Mouse (Mus musculus) ES-E14 (cell line): ENCODE data around the gene Cacna1e.

Source experiments
- CHD2 ChIP-seq: IDR thresholded peaks from 2 replicates; pipeline ENCODE4 v1.6.1; 2014; ENCODE audit warnings: mild to moderate bottlenecking, low read depth, low read length, inconsistent platforms
- HCFC1 ChIP-seq: IDR thresholded peaks from 2 replicates; pipeline ENCODE4 v1.6.1; 2012; ENCODE audit warnings: low read length, inconsistent platforms, borderline replicate concordance; ENCODE audit not compliant: insufficient read depth
- ZC3H11A ChIP-seq: IDR thresholded peaks from 2 replicates; pipeline ENCODE4 v1.6.1; 2012; ENCODE audit warnings: low read depth, mild to moderate bottlenecking, inconsistent platforms, low read length, borderline replicate concordance

- TF ChIP-seq HCFC1: no peak
- no peak for TF ChIP-seq CHD2
- TF ChIP-seq ZC3H11A: no peak
Observed at GRCm38 (mm10) chr1:154555811-154556210, 328.5 kb downstream of the Cacna1e start.
